Mouse (Mus musculus) forebrain, embryonic 11.5 days (tissue): ENCODE measurements around the gene Wwc2. TPM values are rescaled to one million over a fixed set of nuclear protein-coding genes. Genes with fewer than 3 reads are reported as not detected.

ENCODE experiments used
- ATAC-seq: fragments of 200-750 bp; cut with Nextera tagmentation; replicated peaks from 2 replicates; pipeline ENCODE4 v1.8.0; 2017; ENCODE audit warnings: moderate TSS enrichment; ENCODE audit not compliant: low FRiP score
- DNase-seq: peaks from one replicate; pipeline ENCODE4 v3.0.0-alpha.2; 2017; ENCODE audit warnings: low spot score
- H3K27ac ChIP-seq: fragments of 300-500 bp; sonication (generic); 2 replicates; pipeline ENCODE4 v1.5.1; 2014; ENCODE audit warnings: low read depth, low read length
- H3K27me3 ChIP-seq: fragments of 300-500 bp; sonication (generic); 2 replicates; pipeline ENCODE4 v1.6.1; 2014; ENCODE audit warnings: mild to moderate bottlenecking, low read length, mixed read lengths; ENCODE audit not compliant: control insufficient read depth, insufficient read depth
- H3K36me3 ChIP-seq: fragments of 300-500 bp; sonication (generic); 2 replicates; pipeline ENCODE4 v1.6.1; 2014; ENCODE audit warnings: mild to moderate bottlenecking, low read length, moderate library complexity, mixed read lengths; ENCODE audit not compliant: control insufficient read depth, insufficient read depth
- H3K4me1 ChIP-seq: fragments of 300-500 bp; sonication (generic); replicated peaks from 2 replicates; pipeline ENCODE4 v1.6.1; 2014; ENCODE audit warnings: low read length, mixed read lengths; ENCODE audit not compliant: control insufficient read depth, insufficient read depth
- H3K4me2 ChIP-seq: fragments of 300-500 bp; sonication (generic); 2 replicates; pipeline ENCODE4 v1.6.1; 2014; ENCODE audit warnings: low read depth, mild to moderate bottlenecking, low read length, moderate library complexity, mixed read lengths; ENCODE audit not compliant: severe bottlenecking
- H3K4me3 ChIP-seq: fragments of 300-500 bp; sonication (generic); 2 replicates; pipeline ENCODE4 v1.5.1; 2014; ENCODE audit warnings: low read depth, low read length
- H3K9ac ChIP-seq: fragments of 300-500 bp; sonication (generic); 2 replicates; pipeline ENCODE4 v1.6.1; 2014; ENCODE audit warnings: low read length
- H3K9me3 ChIP-seq: fragments of 300-500 bp; sonication (generic); 2 replicates; pipeline ENCODE4 v1.6.1; 2016; ENCODE audit warnings: low read length, mixed read lengths; ENCODE audit not compliant: control insufficient read depth
- WGBS: fragments of 180-500 bp; shearing (Covaris S2); extraction: QIAGEN DNeasy Blood & Tissue Kit; methylation state at CpG from one replicate; pipeline ENCODE4 v1.1.7; 2014; 5-methylcytosine and 5-hydroxymethylcytosine counted together
- polyA plus RNA-seq: library from polyadenylated mRNA; unstranded; fragments of >200 nt; fragmentation: Nextera tagmentation; extraction: Ambion mirVana; gene quantifications from 2 replicates; pipeline ENCODE4 v1.2.1, GENCODE M21; 2014

Gene Wwc2
- polyA plus RNA-seq, 1 experiment from 2014 or later, result 9.4 TPM

GRCm38 (mm10) chr8:47915521-47915920, 75.2 kb downstream of the Wwc2 start:
- no peaks in the 10 kb centered on the region for H3K9me3 ChIP-seq
- H3K36me3 ChIP-seq, result no peaks in the 10 kb centered on the region
- DNase-seq (no peak), ATAC-seq (no peak)
- no peak overlapping the region for H3K27ac ChIP-seq
- no peak overlapping the region for H3K4me3 ChIP-seq
- H3K9ac ChIP-seq, result no peak overlapping the region
- 88% methylated on average over 2 of the region's 2 CpGs for WGBS
- no peaks in the 10 kb centered on the region for H3K4me1 ChIP-seq
- no peaks in the 10 kb centered on the region for H3K27me3 ChIP-seq
- H3K4me2 ChIP-seq, result no peak overlapping the region

- Histone ChIP-seq H3K9ac (no peak overlapping the region), H3K9me3 (no peaks in the 10 kb centered on the region; the same call in 1 of the 2 replicates), H3K36me3 (no peaks in the 10 kb centered on the region), H3K4me1 (no peaks in the 10 kb centered on the region), H3K27me3 (no peaks in the 10 kb centered on the region), H3K27ac (no peak overlapping the region), H3K4me3 (no peak overlapping the region), H3K4me2 (no peak overlapping the region)
- ATAC-seq, result no peak
- 89% methylated on average over 7 of the region's 7 CpGs for WGBS
- no peak for DNase-seq
Observed at GRCm38 (mm10) chr8:47914946-47915345, 75.8 kb downstream of the Wwc2 start.

- Histone ChIP-seq H3K9ac (no peak overlapping the region), H3K27ac (no peak overlapping the region), H3K9me3 (peaks cover 3% of the 10 kb centered on the region; the same call in 1 of the 2 replicates), H3K36me3 (no peaks in the 10 kb centered on the region), H3K4me2 (no peak overlapping the region), H3K27me3 (no peaks in the 10 kb centered on the region), H3K4me3 (no peak overlapping the region), H3K4me1 (no peaks in the 10 kb centered on the region)
- ATAC-seq, result no peak
- 91% methylated on average over 8 of the region's 8 CpGs for WGBS
- DNase-seq, result no peak
Observed at GRCm38 (mm10) chr8:47914161-47914560, 76.6 kb downstream of the Wwc2 start.

GRCm38 (mm10) chr8:47913621-47914020, 77.1 kb downstream of the Wwc2 start:
- ATAC-seq, result no peak
- 85% methylated on average over 9 of the region's 9 CpGs for WGBS
- Histone ChIP-seq H3K9ac (no peak overlapping the region), H3K4me3 (no peak overlapping the region), H3K36me3 (no peaks in the 10 kb centered on the region), H3K9me3 (peaks cover 3% of the 10 kb centered on the region; the same call in 1 of the 2 replicates), H3K4me1 (no peaks in the 10 kb centered on the region), H3K27me3 (no peaks in the 10 kb centered on the region), H3K4me2 (no peak overlapping the region), H3K27ac (no peak overlapping the region)
- no peak for DNase-seq

- no peaks in the 10 kb centered on the region for H3K27me3 ChIP-seq
- H3K9ac ChIP-seq, result no peak overlapping the region
- 93% methylated on average over 11 of the region's 11 CpGs for WGBS
- no peak overlapping the region for H3K4me3 ChIP-seq
- H3K4me1 ChIP-seq, result no peaks in the 10 kb centered on the region
- H3K36me3 ChIP-seq, result no peaks in the 10 kb centered on the region
- H3K27ac ChIP-seq, result no peak overlapping the region
- no peak for DNase-seq
- ATAC-seq, result no peak
- no peak overlapping the region for H3K4me2 ChIP-seq
- H3K9me3 ChIP-seq, result peaks cover 3% of the 10 kb centered on the region; the same call in 1 of the 2 replicates
Observed at GRCm38 (mm10) chr8:47909681-47910080, 81.0 kb downstream of the Wwc2 start.

- H3K36me3 ChIP-seq, result no peaks in the 10 kb centered on the region
- 92% methylated on average over 9 of the region's 9 CpGs for WGBS
- no peak overlapping the region for H3K27ac ChIP-seq
- DNase-seq (no peak), ATAC-seq (no peak)
- no peak overlapping the region for H3K4me2 ChIP-seq
- no peaks in the 10 kb centered on the region for H3K27me3 ChIP-seq
- H3K9me3 ChIP-seq, result peaks cover 3% of the 10 kb centered on the region; the same call in 1 of the 2 replicates
- H3K4me1 ChIP-seq, result no peaks in the 10 kb centered on the region
- no peak overlapping the region for H3K9ac ChIP-seq
- no peak overlapping the region for H3K4me3 ChIP-seq
Observed at GRCm38 (mm10) chr8:47907056-47907455, 83.7 kb downstream of the Wwc2 start.

- no peak for DNase-seq
- Histone ChIP-seq H3K27me3 (no peaks in the 10 kb centered on the region), H3K4me2 (no peak overlapping the region), H3K9me3 (peaks cover 3% of the 10 kb centered on the region; the same call in 1 of the 2 replicates), H3K4me3 (no peak overlapping the region), H3K9ac (no peak overlapping the region), H3K27ac (no peak overlapping the region), H3K4me1 (no peaks in the 10 kb centered on the region), H3K36me3 (no peaks in the 10 kb centered on the region)
- 94% methylated on average over 9 of the region's 9 CpGs for WGBS
- ATAC-seq, result no peak
Observed at GRCm38 (mm10) chr8:47906142-47906541, 84.6 kb downstream of the Wwc2 start.

GRCm38 (mm10) chr8:47905256-47905655, 85.5 kb downstream of the Wwc2 start:
- DNase-seq (no peak), ATAC-seq (no peak)
- Histone ChIP-seq H3K4me3 (no peak overlapping the region), H3K9me3 (peaks cover 3% of the 10 kb centered on the region; the same call in 1 of the 2 replicates), H3K27ac (no peak overlapping the region), H3K27me3 (no peaks in the 10 kb centered on the region), H3K4me2 (no peak overlapping the region), H3K4me1 (no peaks in the 10 kb centered on the region), H3K36me3 (no peaks in the 10 kb centered on the region), H3K9ac (no peak overlapping the region)
- 96% methylated on average over 7 of the region's 7 CpGs for WGBS

- Histone ChIP-seq H3K4me2 (no peak overlapping the region), H3K9ac (no peak overlapping the region), H3K27ac (no peak overlapping the region), H3K36me3 (no peaks in the 10 kb centered on the region), H3K4me3 (no peak overlapping the region), H3K27me3 (no peaks in the 10 kb centered on the region), H3K9me3 (no peaks in the 10 kb centered on the region), H3K4me1 (no peaks in the 10 kb centered on the region)
- WGBS, result 87% methylated on average over 7 of the region's 7 CpGs
- DNase-seq (no peak), ATAC-seq (no peak)
Observed at GRCm38 (mm10) chr8:47904004-47904403, 86.7 kb downstream of the Wwc2 start.
